29 mouse cellular contexts compared by ENCODE assay signal in the genomic region with DNA sequence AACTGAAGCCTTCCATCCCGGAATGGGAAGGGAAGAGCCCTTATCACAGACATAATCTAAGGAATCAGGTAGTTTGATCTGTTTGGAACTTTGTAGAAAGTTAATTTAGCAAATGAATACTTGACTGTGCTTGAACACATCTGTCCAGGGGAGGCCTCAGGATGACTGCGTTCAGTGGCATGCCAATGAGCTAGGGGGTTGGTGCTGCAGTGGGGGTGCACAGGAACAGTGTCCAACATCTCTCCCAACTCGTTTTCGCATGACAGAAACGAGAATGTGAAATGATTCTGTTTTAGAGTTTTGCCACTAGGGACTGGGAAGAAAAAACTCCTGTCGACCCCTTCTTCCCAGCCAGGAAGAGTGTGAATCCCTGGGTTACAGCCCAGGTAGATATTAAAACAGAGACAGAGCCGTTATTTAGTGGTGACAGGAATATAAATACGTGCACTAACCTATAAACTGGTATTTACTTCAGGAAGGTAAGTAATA. TPM values are rescaled to one million over a fixed set of nuclear protein-coding genes. Genes with fewer than 3 reads are reported as not detected.
DNase-seq lines count a peak whose midpoint lies in the region; ATAC-seq and TF ChIP-seq lines count a peak whose summit lies in the region.
"Had no signal": no experiment of that assay in that cellular context is flagged by ENCODE, and none has a peak within 500 bp of the region (broad histone marks: within the 10 kb centered on the region; RNA-seq: fewer than 3 reads in every experiment).

No protein-coding gene starts in this region.

- 61% methylated on average over 8 of the region's 8 CpGs for WGBS in heart, postnatal 0 days
- WGBS in heart, embryonic 10.5 days = 64% methylated on average over 8 of the region's 8 CpGs
- 68% methylated on average over 8 of the region's 8 CpGs for WGBS in neural tube, embryonic 15.5 days

- no peak overlapping the region for H3K9ac ChIP-seq in heart, postnatal 0 days (replicated peaks; ENCODE audit: low read depth, low read length)
- no peak overlapping the region for H3K9ac ChIP-seq in neural tube, embryonic 15.5 days (replicated peaks)
- H3K9ac ChIP-seq: embryonic facial prominence, embryonic 12.5 days; embryonic facial prominence, embryonic 15.5 days; heart, embryonic 12.5 days; heart, embryonic 15.5 days; hindbrain, embryonic 14.5 days had no signal

- peaks cover 10% of the 10 kb centered on the region for H3K4me1 ChIP-seq in heart, postnatal 0 days (ENCODE audit: control insufficient read depth, insufficient read depth)
- peaks cover 10% of the 10 kb centered on the region for H3K4me1 ChIP-seq in heart, embryonic 10.5 days
- H3K4me1 ChIP-seq in neural tube, embryonic 15.5 days = peaks cover 13% of the 10 kb centered on the region

- peaks cover 46% of the 10 kb centered on the region for H3K27me3 ChIP-seq in heart, postnatal 0 days (ENCODE audit: control insufficient read depth, insufficient read depth, low read length)
- H3K27me3 ChIP-seq in heart, embryonic 10.5 days (ENCODE audit: insufficient read depth, poor library complexity, severe bottlenecking) = peaks cover 44% of the 10 kb centered on the region
- peaks cover 13% of the 10 kb centered on the region for H3K27me3 ChIP-seq in neural tube, embryonic 15.5 days (replicated peaks)
- H3K27me3 ChIP-seq: CH12.LX had no signal

- H3K4me3 ChIP-seq in heart, postnatal 0 days (ENCODE audit: low read depth, low read length) = peak overlapping the region; percentile 5; the same call in 1 of the 2 replicates
- no peak overlapping the region for H3K4me3 ChIP-seq in heart, embryonic 10.5 days
- H3K4me3 ChIP-seq in neural tube, embryonic 15.5 days (replicated peaks) = no peak overlapping the region
- H3K4me3 ChIP-seq: embryonic facial prominence, embryonic 12.5 days; embryonic facial prominence, embryonic 15.5 days; gastrocnemius, adult 2 months; heart, embryonic 12.5 days; heart, embryonic 15.5 days had no signal

- TF ChIP-seq CTCF in heart, postnatal 0 days (IDR thresholded peaks at IDR 0.05; ENCODE audit: low read depth) = no peak

- H3K27ac ChIP-seq in heart, postnatal 0 days (ENCODE audit: low read depth) = no peak overlapping the region
- H3K27ac ChIP-seq in heart, embryonic 10.5 days = no peak overlapping the region
- no peak overlapping the region for H3K27ac ChIP-seq in neural tube, embryonic 15.5 days (replicated peaks)
- H3K27ac ChIP-seq: embryonic facial prominence, embryonic 12.5 days; embryonic facial prominence, embryonic 15.5 days; gastrocnemius, adult 2 months; heart, embryonic 15.5 days; hindbrain, embryonic 14.5 days; hindbrain, postnatal 0 days had no signal

- ATAC-seq in heart, postnatal 0 days (ENCODE audit: insufficient read depth, low read depth) = no peak
- ATAC-seq in neural tube, embryonic 15.5 days (ENCODE audit: low FRiP score) = no peak
- ATAC-seq: forebrain, embryonic 14.5 days; hindbrain, postnatal 0 days; Patski had no signal

- H3K9me3 ChIP-seq in heart, postnatal 0 days (replicated peaks; ENCODE audit: control insufficient read depth, low read length) = no peaks in the 10 kb centered on the region
- no peaks in the 10 kb centered on the region for H3K9me3 ChIP-seq in heart, embryonic 10.5 days
- no peaks in the 10 kb centered on the region for H3K9me3 ChIP-seq in neural tube, embryonic 15.5 days (replicated peaks)
- H3K9me3 ChIP-seq: embryonic facial prominence, embryonic 12.5 days; embryonic facial prominence, embryonic 15.5 days; heart, embryonic 12.5 days; heart, embryonic 15.5 days had no signal

- TF ChIP-seq EP300 in heart, postnatal 0 days (IDR thresholded peaks at IDR 0.05; ENCODE audit: low read depth) = no peak

- no peaks in the 10 kb centered on the region for H3K36me3 ChIP-seq in heart, postnatal 0 days (replicated peaks; ENCODE audit: control insufficient read depth, insufficient read depth, low read length)
- H3K36me3 ChIP-seq in heart, embryonic 10.5 days = no peaks in the 10 kb centered on the region
- H3K36me3 ChIP-seq in neural tube, embryonic 15.5 days = no peaks in the 10 kb centered on the region
- H3K36me3 ChIP-seq: embryonic facial prominence, embryonic 12.5 days; embryonic facial prominence, embryonic 15.5 days; G1E; heart, embryonic 12.5 days; heart, embryonic 15.5 days had no signal

- DNase-seq in heart, postnatal 0 days (ENCODE audit: low spot score) = no peak
- no peak for DNase-seq in heart, embryonic 10.5 days (ENCODE audit: low spot score)
- no peak for DNase-seq in neural tube, embryonic 10.5 days (ENCODE audit: extremely low spot score, low spot score)
- DNase-seq in thymus, postnatal 14 days = peak; percentile 63
- no peak for DNase-seq in thymus, adult 18-20 months
- peak; percentile 57 for DNase-seq in induced T-regulatory cell, adult 2 months (ENCODE audit: low read depth)
- DNase-seq in lung, postnatal 10 days = no peak
- DNase-seq: adrenal gland, postnatal 10 days; adrenal gland, postnatal 36 days; B cell, adult 2 months; cerebellum, adult 18-20 months; cerebellum, adult 9-10 months; cerebellum, postnatal 14 days; gastrocnemius, adult 2 months; gastrocnemius, postnatal 14 days; heart, adult 11 months; heart, postnatal 14 days; heart, postnatal 4 days had no signal

- peak overlapping the region; percentile 0; the same call in 1 of the 2 replicates for H3K4me2 ChIP-seq in heart, postnatal 0 days (ENCODE audit: low read depth, low read length)
- peak overlapping the region; percentile 15; the same call in 1 of the 2 replicates for H3K4me2 ChIP-seq in neural tube, embryonic 15.5 days
- H3K4me2 ChIP-seq: embryonic facial prominence, embryonic 12.5 days; embryonic facial prominence, embryonic 15.5 days; heart, embryonic 12.5 days; heart, embryonic 15.5 days; hindbrain, embryonic 14.5 days had no signal

RNA-seq across cellular contexts. Expression of a gene that starts 5.1 kb away (rescaled TPM):
- total RNA-seq in heart, postnatal 0 days (2014; rRNA removed; ENCODE audit: low replicate concordance) = 17.4 and 30.6 TPM in 2 replicates
- polyA plus RNA-seq in heart, postnatal 0 days (2015; fragmentation: Nextera tagmentation; extraction: Ambion mirVana) = 8.1 and 8.4 TPM in 2 replicates
- polyA plus RNA-seq in heart, embryonic 10.5 days (2016; fragmentation: Nextera tagmentation; extraction: Ambion mirVana) = 7.2 and 9.0 TPM in 2 replicates
- 39.6 and 44.1 TPM in 2 replicates for polyA plus RNA-seq in neural tube, embryonic 15.5 days (2015; fragmentation: Nextera tagmentation; extraction: Ambion mirVana)
- total RNA-seq: CH12.LX had no signal
- polyA plus RNA-seq: G1E had no signal

Comparison
In these comparisons a context has a peak if more than half of its experiments do, and no peak if none do; other contexts are left out.
1. DNase-seq: peak in thymus, postnatal 14 days (single experiment) and induced T-regulatory cell, adult 2 months (single experiment); none in heart, postnatal 0 days (single experiment), heart, embryonic 10.5 days (single experiment), neural tube, embryonic 10.5 days (single experiment), thymus, adult 18-20 months (0 of 2) and lung, postnatal 10 days (single experiment).